Mouse (Mus musculus) Muller cell, postnatal 12 days (primary cell): Measurements from ENCODE around the gene Casr.

Source experiments
- DNase-seq: peaks from one replicate; pipeline ENCODE4 v3.0.0-alpha.2; 2015; ENCODE audit errors: inconsistent ontology term

Casr gene

DNA sequence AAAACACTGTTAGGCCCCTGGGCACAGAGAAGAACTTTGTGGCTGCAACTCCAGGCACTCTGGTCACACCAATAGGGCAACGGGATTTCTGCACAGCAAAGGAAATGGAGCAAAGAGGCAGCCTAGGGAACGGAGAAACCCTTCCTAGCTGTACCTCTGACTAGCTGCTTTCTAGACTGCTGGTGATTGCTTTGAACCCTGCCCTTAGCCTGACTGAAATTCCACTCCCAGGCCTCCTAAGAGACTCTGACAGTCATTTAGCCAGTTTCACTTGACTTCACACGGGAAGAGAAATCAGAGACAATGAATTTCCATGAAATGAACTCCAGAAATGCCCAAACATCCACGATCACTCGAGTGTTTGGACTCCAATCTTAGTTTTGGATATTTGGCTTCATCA, 38.8 kb downstream of the Casr start:
- DNase-seq: no peak

DNA sequence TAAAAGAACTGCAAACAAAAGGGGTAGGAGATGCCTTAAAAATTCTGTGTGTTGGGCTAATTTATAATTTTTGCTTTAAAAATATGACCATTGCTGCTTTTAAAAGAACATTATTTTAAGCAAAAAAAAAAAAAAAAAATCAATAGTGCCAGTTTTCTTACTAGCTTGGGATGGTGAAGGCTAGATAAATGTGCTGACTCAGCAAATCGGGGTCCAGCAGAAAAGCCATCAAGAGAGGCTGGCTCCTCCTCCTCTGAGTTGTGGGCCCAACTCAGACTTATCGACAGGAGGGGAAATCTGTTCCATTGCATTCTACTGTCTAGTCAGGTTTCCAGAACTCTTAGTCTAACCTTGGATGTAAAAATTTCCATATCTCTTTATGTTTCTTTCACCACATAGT, 45.6 kb downstream of the Casr start:
- DNase-seq: no peak

DNA sequence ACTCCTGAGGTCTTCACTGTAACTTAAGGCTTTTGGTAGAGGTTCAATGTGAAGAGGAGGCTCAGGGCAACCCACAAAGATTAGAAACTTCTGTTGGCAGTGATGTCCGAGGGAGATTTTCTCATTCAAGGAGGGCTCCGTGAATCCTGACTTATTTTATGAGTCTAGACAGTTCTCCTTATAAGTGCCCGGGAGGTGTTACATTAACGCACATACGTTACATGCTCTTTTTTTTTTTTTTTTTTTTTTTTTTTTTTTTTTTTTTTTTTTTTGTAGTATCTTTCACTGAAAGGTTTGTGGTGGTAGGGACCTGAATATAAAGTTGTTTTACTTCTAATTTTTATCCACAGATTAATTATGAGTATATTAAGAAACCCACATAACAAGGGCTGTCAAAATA, 54.6 kb downstream of the Casr start:
- no peak for DNase-seq

DNA sequence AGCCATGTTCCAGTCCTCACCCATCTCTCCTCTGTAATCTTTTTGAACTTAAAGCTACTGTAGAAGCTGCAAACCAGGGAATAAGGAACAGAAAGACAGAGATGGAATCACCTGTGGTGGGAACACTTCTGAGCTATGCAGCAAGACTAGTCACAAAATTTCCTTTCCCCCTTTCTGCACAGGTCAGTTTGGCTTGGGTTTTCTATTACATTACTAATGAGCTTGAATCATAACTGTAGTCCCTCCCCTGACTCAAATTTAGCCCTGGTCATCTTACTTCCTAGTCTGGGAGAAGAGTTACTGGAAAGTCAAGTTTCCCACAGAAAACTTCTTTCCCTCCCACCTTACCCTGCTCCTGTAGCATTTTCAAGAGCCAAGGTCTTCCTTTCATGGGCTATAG, 55.1 kb downstream of the Casr start:
- no peak for DNase-seq

DNA sequence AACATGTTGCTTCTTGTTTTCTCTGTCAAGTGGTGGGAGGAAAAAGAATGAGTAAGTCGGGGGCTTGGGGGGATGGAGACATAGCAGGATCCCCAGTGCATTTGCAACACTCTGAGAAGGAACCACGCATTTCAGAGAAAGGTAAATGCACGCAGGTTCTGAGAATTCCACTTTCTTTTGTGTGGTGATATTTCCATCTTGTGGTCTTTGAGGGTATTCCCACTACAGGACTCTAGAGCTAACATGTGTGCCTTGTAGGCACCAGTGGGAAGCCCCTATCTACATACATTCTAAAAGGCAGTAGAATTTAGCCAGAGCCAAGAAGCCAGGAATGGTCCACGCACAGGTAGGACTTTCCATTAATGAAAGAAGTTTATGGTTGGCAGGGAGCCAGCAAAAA, 56.0 kb downstream of the Casr start:
- no peak for DNase-seq

DNA sequence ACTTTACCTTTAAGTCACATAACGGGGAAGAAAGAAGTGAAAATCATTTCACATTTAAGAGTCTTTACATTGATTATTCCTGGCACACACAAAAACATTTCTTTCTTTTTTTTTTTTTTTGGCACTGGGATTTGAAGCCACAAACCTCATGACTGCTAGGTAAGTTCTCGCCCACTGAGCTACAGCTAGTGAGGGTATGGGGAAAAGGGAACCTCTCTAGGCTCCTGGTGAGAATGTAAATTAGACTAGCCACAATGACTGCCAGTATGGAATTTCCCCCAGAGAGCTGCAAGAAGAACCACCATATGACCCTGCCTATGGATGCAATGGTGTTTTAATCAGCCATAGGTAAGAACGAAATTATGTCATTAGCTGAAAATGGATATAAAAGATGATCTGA, 56.8 kb downstream of the Casr start:
- DNase-seq: no peak

DNA sequence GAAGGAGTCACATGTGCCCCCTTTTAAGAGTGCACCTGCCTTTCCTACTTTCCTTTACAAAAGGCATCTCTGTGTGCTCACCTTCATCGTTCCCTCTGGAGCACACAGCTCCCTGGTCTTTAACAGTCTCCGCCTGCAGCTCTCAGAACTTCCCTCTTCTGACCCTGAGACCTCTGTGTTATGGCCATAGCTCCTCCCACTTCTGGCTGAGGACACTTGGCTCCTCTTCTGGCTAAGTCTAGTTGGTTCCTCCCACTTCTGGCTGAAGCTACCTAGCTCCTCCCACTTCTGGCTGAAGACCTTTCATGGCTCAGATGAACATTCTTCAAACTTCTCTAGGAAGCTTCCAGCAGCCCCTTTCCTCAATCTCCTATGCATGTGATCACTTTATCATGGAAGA, 59.7 kb downstream of the Casr start:
- DNase-seq: no peak

DNA sequence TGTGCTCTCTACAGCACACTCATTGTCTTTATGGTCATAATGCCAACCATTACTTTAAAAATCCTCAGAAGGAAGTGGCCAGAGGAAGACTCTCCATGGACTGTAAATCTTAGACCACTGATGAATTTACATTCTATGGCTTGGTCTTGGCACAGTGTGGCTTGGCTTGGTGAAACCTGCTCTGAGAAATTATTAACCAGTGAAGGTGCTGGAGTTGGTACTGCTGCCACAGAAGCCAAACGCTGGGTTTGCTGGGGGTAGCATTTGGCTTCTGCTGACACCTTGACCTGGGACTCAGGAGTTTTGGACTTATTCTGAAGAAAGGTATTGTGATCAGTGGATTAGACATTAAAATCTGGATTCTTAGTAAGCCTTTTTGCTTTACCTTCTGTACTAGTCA, 69.5 kb downstream of the Casr start:
- no peak for DNase-seq

DNA sequence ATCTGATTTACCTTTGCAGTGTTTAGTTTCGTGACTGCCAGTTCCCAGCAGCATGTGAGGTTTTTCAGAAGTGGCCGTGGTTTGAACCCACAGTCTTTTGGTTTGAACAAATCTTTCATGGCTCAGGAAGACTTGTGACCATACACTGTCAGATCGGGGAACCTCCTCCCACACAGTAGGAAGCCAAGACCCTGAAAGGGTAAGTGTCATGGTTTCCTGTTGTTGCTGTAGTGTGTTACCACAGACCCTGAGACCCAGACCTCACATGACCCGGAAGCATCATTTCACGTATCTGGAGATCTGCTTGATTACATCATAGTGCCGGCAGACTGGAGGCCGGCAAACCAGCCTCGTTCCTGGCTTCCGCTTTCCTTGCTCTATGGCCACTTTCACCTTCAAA, 85.1 kb downstream of the Casr start:
- no peak for DNase-seq

DNA sequence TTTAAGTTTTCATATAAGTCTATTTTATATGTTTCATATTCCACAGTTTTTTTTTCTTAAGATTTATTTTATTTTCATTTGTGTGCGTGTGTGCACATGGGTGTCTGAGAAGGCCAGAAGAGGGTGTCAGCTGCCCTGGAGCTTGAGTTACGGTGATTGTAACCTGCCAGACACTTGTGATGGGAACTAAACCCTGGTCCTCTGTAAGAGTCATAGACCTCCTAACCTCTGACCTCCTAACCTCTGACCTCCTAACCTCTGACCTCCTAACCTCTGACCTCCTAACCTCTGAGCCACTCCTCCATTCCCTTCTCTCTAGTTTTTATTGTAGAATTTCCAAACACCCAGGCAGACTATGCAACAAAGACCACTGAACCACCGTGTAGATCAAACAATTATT, 86.4 kb downstream of the Casr start:
- DNase-seq: no peak

DNA sequence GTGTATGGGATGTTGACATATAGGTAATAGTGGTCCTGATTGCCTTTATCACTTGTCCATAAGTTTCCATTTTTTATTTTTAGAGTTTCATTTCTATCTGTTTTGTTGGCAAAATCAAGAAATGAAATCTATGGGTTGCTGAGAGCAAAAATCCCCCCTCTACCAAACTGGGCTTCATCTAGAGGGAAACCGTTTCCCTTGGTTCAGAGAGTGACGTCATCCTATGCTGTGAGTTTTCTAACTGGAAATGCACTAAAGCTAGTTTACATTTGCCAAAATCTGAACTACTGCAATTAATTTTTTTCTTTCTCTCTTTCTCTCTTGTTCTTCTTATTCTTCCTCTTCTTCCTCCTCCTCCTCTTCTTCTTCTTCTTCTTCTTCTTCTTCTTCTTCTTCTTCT, 87.1 kb downstream of the Casr start:
- DNase-seq: no peak

DNA sequence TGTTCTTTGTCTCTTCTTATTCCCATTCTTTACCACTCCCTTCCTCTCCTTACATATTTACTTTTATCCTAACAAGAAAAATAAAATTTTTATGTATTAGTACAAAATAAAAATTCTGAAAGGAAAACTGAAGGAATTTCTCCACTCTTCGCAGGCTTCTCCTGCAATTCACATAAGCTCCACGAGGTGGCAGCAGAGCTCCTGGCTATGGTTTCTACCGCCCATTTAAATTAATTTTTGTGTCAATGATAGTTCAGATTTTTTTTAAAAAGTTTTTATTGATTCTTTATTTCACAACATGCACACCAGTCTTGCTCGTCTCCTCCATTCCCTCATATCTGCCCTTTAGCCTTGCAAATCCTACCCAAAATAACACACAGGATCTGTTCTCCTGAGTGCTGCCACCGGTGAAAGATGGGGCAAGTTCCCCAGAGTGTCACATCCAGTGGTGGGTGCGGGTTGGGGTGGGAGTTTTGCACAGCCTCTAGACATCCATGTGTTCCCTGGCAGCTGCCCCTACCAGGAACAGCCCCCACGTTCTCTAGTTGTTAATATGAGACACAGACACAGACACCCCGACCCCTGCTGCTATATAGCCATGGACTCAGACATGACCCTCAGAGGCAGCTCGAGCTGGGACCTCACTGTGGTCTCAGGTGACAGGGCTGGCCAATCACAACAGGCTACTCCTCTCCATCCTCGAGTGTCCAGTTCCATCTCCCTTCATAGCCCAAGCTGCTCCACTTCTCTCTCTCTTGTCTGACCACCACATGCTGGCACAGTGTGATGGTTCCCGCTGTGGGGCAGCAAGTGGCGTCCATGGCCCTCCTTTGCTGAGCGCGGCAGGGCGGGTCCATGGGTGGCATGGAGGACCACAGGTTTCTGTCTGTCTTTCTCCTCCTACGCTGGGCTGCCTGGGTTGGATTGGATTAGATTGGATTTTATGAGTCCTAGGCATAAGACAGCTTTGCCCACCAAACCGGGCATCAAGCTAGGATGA, 88.4 kb downstream of the Casr start:
- no peak for DNase-seq

DNA sequence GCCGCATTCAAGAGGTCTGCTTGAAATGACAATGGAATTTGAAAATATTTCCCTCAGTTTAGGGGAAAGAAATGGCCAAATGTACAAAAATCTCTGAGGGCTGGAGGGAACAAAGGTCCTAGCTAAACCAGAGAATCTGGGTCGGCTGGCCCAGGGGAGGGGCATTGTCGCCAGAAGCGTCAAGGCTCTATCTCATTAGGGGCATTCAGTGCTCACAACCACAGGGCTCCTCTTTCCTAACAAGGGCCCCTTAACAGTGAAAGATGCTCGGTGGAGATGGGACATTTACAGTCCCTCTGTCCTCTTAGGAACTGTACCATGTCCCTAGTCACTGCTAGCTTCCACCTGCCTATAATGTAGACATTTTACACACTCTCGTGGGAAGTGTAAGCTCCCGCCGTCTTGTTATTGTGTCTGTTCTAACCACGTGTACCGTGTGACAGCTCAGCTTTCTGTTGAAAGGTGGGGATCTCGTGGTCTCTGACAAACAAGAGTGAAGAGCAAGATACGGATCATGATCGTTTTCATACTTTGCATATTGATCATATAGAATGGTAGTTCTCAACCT, 90.8 kb downstream of the Casr start:
- peak; percentile 59 for DNase-seq

DNA sequence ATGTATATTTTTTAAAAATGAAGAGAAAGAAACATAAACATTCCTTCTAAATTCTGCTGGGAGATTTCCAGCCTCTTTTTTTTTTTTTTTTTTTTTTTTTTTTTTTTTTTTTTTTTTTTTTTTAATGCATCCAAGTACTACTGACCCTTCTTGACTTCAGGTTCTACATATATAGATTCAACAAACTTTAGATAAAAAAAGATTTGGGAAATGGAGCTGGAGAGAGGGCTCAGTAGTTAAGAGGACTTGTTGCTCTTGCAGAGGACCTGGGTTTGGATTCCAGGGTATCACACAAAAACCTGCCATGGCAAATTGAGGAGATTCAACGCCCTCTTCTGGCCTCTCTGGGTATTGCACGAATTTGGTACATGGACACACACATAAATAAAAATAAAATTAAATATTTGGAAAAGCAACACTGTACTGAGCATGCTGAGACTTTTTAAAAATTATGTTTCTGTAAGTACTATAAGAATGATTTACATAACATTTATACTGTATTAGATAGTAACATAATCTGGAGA, 91.9 kb downstream of the Casr start:
- DNase-seq: no peak

DNA sequence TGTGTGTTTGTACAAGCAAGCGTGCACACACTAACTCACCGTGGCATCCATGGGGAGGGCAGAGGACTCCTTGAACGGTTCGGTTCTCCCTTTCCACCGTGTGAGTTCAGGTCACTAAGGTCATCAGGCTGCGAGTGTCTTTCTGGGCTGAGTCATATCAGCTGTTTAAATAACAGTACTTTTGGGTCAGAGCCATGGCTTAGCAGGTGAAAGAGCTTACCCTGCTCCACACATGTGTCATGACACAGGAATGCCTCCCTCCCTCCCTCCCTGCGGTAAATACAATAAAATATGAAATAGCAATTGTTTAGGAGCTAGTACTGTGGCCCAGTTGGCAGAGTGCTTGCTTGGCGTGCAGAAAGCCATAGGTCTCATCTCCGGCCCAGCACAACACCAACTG, 92.6 kb downstream of the Casr start:
- peak; percentile 62 for DNase-seq

DNA sequence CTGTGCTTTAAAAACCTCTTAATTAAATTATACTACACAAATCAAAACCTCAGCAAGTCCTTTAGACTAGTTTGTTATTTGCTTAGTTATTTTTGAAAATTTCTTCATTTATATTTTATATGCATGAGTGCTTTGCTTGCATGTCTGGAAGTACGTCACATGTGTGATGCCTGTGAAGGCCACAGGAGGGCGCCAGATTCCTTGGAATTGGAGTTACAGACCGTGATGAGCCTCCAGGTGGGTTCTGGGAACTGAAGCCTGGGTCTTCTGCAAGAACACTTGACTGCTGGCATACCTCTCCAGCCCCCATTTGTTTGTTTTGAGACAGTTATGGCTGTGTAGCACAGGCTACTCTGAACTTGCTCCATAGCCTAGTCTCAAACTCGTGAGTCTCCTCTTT, 93.1 kb downstream of the Casr start:
- DNase-seq: no peak

DNA sequence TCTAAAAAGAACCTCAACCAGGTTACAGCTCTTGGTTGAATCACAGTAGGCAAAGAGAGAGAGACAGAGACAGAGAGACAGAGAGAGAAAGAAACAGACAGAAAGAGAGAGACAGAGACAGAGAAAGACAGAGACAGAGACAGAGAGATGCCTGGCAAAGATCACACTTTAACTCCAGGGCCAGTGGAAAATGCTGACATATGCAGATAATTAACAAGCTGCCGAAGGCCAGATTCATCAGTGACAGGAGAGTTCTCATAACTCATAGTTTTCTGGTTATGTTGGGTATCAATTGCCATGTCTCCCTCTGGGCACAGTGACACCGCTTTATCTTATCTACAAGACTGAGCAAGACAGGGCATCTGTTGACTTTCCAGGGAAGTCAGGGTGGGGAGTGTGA, 94.0 kb downstream of the Casr start:
- DNase-seq: no peak

DNA sequence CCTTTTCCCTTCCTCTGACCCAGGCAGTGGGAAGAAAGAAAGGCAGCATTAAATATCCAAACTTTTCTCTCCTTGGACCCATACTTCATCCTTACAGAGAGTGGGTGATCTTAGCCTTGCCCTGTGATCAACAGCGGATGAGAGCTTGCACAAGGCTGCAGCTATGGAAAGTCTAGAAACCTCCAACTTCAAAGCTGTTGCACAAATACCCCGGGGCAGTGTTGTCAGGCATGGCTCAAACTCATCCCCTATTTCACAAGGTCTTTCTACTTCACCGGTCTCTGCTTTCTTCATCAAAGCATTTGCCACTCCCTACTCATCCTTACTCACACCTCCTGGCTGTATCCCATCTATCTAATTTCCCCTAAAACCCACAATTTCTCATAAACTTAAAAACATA, 96.5 kb downstream of the Casr start:
- DNase-seq: no peak

DNA sequence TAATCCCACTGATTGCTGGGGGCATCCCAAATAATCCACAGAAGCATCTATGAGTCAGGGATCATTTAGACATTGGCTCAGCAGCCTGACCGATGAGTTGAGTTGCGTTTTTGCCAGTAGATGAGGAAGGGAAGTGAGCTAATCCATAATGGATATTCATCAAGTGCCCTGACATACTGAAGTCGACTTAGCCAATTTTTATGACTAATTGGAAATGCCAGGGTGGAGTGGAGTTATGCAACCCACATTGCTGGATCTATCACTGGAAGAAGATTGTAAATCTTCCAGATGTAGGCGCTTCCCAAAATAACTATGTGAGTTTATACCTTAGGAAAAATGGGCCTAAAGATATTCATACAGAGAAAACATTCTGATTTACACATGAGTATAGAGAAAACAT, 97.9 kb downstream of the Casr start:
- DNase-seq: peak; percentile 57

DNA sequence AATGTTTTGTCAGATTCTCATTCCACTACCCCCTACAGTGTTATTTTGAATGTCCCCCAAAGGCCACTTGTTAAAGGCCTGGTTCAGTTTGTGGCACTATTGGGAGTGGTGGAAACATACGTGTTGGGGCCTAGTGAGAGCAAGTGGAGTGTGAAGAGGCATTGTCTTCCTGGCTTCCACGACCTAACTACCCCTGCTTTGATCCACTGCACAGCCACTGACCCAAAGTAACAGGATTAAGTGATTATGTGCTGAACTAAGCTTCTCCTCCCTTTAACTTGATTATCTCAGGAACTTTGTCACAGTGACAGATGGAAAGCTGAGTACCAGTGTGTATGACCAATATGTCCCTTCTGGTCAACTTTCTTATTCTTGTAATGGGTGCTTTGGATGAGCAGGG, 101.5 kb downstream of the Casr start:
- no peak for DNase-seq

DNA sequence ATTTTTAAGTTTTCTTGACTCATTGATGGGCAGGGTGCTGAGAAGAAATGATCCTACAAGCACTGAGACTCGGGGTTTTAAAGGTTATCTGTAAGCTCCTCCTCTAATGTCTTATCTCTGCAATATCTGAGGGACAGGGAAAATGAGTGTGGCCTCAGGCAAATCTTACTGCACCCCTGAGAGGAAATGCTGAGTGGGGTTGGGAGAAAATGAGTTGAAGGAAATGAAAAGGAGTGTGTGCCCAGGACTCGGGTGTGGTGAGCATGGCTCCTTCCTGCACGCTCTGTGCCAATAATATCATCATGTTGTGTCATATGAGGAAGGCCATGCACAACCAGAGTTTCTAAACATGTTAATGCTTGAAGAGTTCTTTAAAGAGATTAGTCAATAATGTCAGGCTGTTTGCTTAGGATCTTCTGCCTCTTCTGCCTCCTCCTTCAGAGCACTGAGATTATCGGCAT, 106.6 kb downstream of the Casr start, which contains the start of gene Stfa3:
TSS of gene Stfa3 (minus strand) at position 51 of the 461 bp plus-strand sequence.
- DNase-seq: no peak
